In genomic region chr10:39241922-39242321, GRCm38 (mm10) we compare ENCODE assay signal across 26 mouse cellular contexts.
A peak's percentile ranks its signal among the peaks of the same experiment; 100 is the strongest.
DNase-seq lines count a peak whose midpoint lies in the region; TF ChIP-seq lines count a peak whose summit lies in the region.
"Had no signal": no experiment of that assay in that cellular context is flagged by ENCODE, and none has a peak within 500 bp of the region (broad histone marks: within the 10 kb centered on the region; RNA-seq: fewer than 3 reads in every experiment).

No protein-coding gene starts in this region.

- TF ChIP-seq POLR2A in cerebellum, adult 2 months (IDR thresholded peaks at IDR 0.05; ENCODE audit: borderline replicate concordance, insufficient read depth, low read length), result no peak

- H3K4me3 ChIP-seq in macrophage (ENCODE audit: inconsistent target), result no peak overlapping the region
- H3K4me3 ChIP-seq in cerebellum, adult 2 months (replicated peaks; ENCODE audit: insufficient read depth, low read depth, low read length), result no peak overlapping the region
- H3K4me3 ChIP-seq: forebrain, embryonic 13.5 days; heart, embryonic 12.5 days; hindbrain, embryonic 13.5 days; limb, embryonic 15.5 days; liver, embryonic 13.5 days had no signal

- no peaks in the 10 kb centered on the region for H3K79me2 ChIP-seq in macrophage (ENCODE audit: inconsistent target)

- peak; percentile 82 for DNase-seq in heart, adult 11 months
- no peak for DNase-seq in heart, adult 8-10 months (ENCODE audit: low spot score)
- peak; percentile 88 for DNase-seq in 416B (ENCODE audit: low read depth)
- DNase-seq in T-cell, adult 2 months (ENCODE audit: low spot score), result peak; percentile 36
- DNase-seq in left cerebral cortex, adult 18-20 months (ENCODE audit: low spot score in 2 of 2), result no peak
- DNase-seq in adrenal gland, postnatal 4 days (ENCODE audit: low spot score in 2 of 2), result no peak
- no peak for DNase-seq in cerebellum, adult 2 months
- DNase-seq: adrenal gland, postnatal 14 days; cerebellum, adult 8-10 months; cerebellum, postnatal 25 days; gastrocnemius, postnatal 10 days; heart, postnatal 4 days; kidney, adult 11 months; kidney, postnatal 14 days; left cerebral cortex, postnatal 4 days; liver, embryonic 13.5 days; lung, adult 2 months; lung, postnatal 10 days; midbrain, embryonic 14.5 days; spleen, adult 18-20 months had no signal

- H3K4me1 ChIP-seq in cerebellum, adult 2 months (ENCODE audit: control insufficient read depth, insufficient read depth, low read length), result 0 out of 2 replicates have a peak, but pooled peaks cover 3% of the 10 kb centered on the region
- H3K4me1 ChIP-seq: liver, embryonic 13.5 days had no signal

- WGBS in macrophage (ENCODE audit: missing documents), result 56% methylated on average over 6 of the region's 6 CpGs
- 91% methylated on average over 6 of the region's 6 CpGs for WGBS in cerebellum, adult 2 months

- no peaks in the 10 kb centered on the region for H3K27me3 ChIP-seq in cerebellum, adult 2 months (ENCODE audit: control insufficient read depth, insufficient read depth, low read length)
- H3K27me3 ChIP-seq: CH12.LX; forebrain, embryonic 13.5 days; heart, embryonic 12.5 days; hindbrain, embryonic 13.5 days; limb, embryonic 15.5 days; liver, embryonic 13.5 days had no signal

- H3K27ac ChIP-seq in macrophage, result peak overlapping the region; percentile 21
- H3K27ac ChIP-seq in cerebellum, adult 2 months (ENCODE audit: insufficient read depth, low read length), result no peak overlapping the region
- H3K27ac ChIP-seq: forebrain, embryonic 13.5 days; hindbrain, embryonic 13.5 days; limb, embryonic 15.5 days; liver, embryonic 13.5 days had no signal

- TF ChIP-seq CTCF in cerebellum, adult 2 months (IDR thresholded peaks at IDR 0.05; ENCODE audit: borderline replicate concordance, insufficient read depth, low read depth, low read length), result no peak

- H3K36me3 ChIP-seq in macrophage (ENCODE audit: inconsistent target), result no peaks in the 10 kb centered on the region
- H3K36me3 ChIP-seq: heart, embryonic 12.5 days; hindbrain, embryonic 13.5 days; limb, embryonic 15.5 days; liver, embryonic 13.5 days had no signal

Comparison
In these comparisons a context has a peak if more than half of its experiments do, and no peak if none do; other contexts are left out.
1. DNase-seq: peak in heart, adult 11 months (single experiment), 416B (single experiment) and T-cell, adult 2 months (single experiment); none in heart, adult 8-10 months (single experiment), left cerebral cortex, adult 18-20 months (0 of 2), adrenal gland, postnatal 4 days (0 of 2) and cerebellum, adult 2 months (0 of 2).